Mouse (Mus musculus) ES-Bruce4 (cell line): ENCODE measurements around the gene Gjc2.

Source experiments
- CTCF ChIP-seq: IDR thresholded peaks from one replicate; pipeline ENCODE4 v1.8.1; 2011; ENCODE audit warnings: low read depth, low read length
- POLR2A ChIP-seq: IDR thresholded peaks from one replicate; pipeline ENCODE4 v1.8.1; 2011; ENCODE audit warnings: low read length; ENCODE audit not compliant: insufficient read depth

DNA sequence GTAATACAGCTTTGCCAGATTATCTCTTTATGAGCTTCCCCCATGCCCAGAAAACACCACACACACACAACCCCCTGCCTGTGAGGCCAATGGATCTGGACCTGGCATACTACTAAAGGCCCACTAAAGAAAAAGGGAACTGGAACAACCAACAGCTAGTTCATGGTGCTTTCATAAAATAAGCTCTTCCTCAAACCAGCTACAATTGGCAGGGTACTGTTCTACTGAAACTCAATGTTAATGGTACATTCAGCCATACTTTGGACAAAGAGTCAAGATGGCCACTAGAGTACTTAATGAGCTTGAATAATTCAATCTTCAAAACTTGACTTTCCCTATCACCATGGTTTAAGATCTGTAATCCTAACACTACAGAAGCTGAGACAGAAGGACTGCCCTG lies 38.6 kb upstream of the Gjc2 start:
- no peak for TF ChIP-seq CTCF
- no peak for TF ChIP-seq POLR2A
